Mouse (Mus musculus) CH12.LX (cell line): ENCODE measurements around the gene Arid5b. TPM values are rescaled to one million over a fixed set of nuclear protein-coding genes. Genes with fewer than 3 reads are reported as not detected.

Source experiments
- DNase-seq: peaks from one replicate; pipeline ENCODE4 v3.0.0-alpha.2; 2013; ENCODE audit errors: extremely low read depth
- H3K27ac ChIP-seq: 2 replicates; pipeline ENCODE4 v1.5.1; 2012; ENCODE audit warnings: low read depth, mild to moderate bottlenecking, control low read depth, moderate library complexity; ENCODE audit not compliant: insufficient read depth
- H3K27me3 ChIP-seq: replicated peaks from 2 replicates; pipeline ENCODE3; 2012; ENCODE audit warnings: inconsistent platforms
- H3K36me3 ChIP-seq, 2 experiments: replicated peaks in 1 of 2; 2 replicates each; pipeline versions ENCODE3 to v1.6.1; 2012; ENCODE audit warnings: inconsistent platforms in 1 of 2, low read length in 1 of 2, mild to moderate bottlenecking in 1 of 2, mixed read lengths in 1 of 2, moderate library complexity in 1 of 2; ENCODE audit not compliant: control insufficient read depth in 1 of 2, insufficient read depth in 1 of 2
- H3K4me1 ChIP-seq, 2 experiments: 2 replicates each; pipeline ENCODE4 v1.6.1; 2012; ENCODE audit warnings: inconsistent platforms in 1 of 2, moderate library complexity in 1 of 2; ENCODE audit not compliant: insufficient read depth in 2 of 2, control insufficient read depth in 1 of 2
- H3K4me2 ChIP-seq: 2 replicates; pipeline ENCODE4 v1.6.1; 2012; ENCODE audit warnings: low read depth, mild to moderate bottlenecking, control low read depth; ENCODE audit not compliant: poor library complexity, insufficient read depth, severe bottlenecking
- H3K4me3 ChIP-seq, 3 experiments: fragments of 150-350 bp in 1 of 3; sonication (generic) in 1 of 3; replicated peaks in 1 of 3; 2 replicates each; pipeline versions ENCODE3 to v1.5.1; 2011 to 2012; ENCODE audit warnings: low read depth in 2 of 3, low read length in 2 of 3, mild to moderate bottlenecking in 2 of 3, moderate library complexity in 2 of 3, control low read depth in 1 of 3, improper control_type of control experiment in 1 of 3, inconsistent platforms in 1 of 3, mixed read lengths in 1 of 3; ENCODE audit not compliant: poor library complexity in 1 of 3
- H3K79me2 ChIP-seq: replicated peaks from 2 replicates; pipeline ENCODE4 v1.6.1; 2012; ENCODE audit warnings: mild to moderate bottlenecking, moderate library complexity; ENCODE audit not compliant: control insufficient read depth, poor library complexity, insufficient read depth, severe bottlenecking; ENCODE audit errors: extremely low read depth
- H3K9ac ChIP-seq: 2 replicates; pipeline ENCODE4 v1.6.1; 2012; ENCODE audit warnings: low read depth, mild to moderate bottlenecking, control low read depth, moderate library complexity; ENCODE audit not compliant: insufficient read depth
- H3K9me3 ChIP-seq: replicated peaks from 2 replicates; pipeline ENCODE3; 2012; ENCODE audit warnings: low read length, inconsistent platforms, mixed read lengths
- BHLHE40 ChIP-seq: IDR thresholded peaks from 2 replicates; pipeline ENCODE4 v1.6.1; 2011; ENCODE audit warnings: mild to moderate bottlenecking, low read depth, low read length, improper control_type of control experiment
- CHD1 ChIP-seq: IDR thresholded peaks from 2 replicates; pipeline ENCODE4 v1.6.1; 2012; ENCODE audit warnings: low read depth, low read length, improper control_type of control experiment, inconsistent platforms
- CTCF ChIP-seq, 2 experiments: IDR thresholded peaks in 1 of 2; conservative IDR thresholded peaks in 1 of 2; 2 replicates each; pipeline ENCODE4 v1.5.1; 2011 to 2012; ENCODE audit warnings: low read depth in 2 of 2, low read length in 2 of 2, improper control_type of control experiment in 1 of 2, inconsistent platforms in 1 of 2, mild to moderate bottlenecking in 1 of 2, moderate library complexity in 1 of 2
- E2F4 ChIP-seq: IDR thresholded peaks from 2 replicates; pipeline ENCODE4 v1.6.1; 2011; ENCODE audit warnings: low read depth, low read length, improper control_type of control experiment; ENCODE audit not compliant: insufficient replicate concordance
- ELF1 ChIP-seq: IDR thresholded peaks from 2 replicates; pipeline ENCODE4 v1.6.1; 2014; ENCODE audit warnings: low read depth, mild to moderate bottlenecking, inconsistent platforms, low read length, improper control_type of control experiment
- ETS1 ChIP-seq: conservative IDR thresholded peaks from 2 replicates; pipeline ENCODE4 v1.6.1; 2012; ENCODE audit warnings: low read depth, mild to moderate bottlenecking, inconsistent platforms, low read length, improper control_type of control experiment, moderate library complexity
- GABPA ChIP-seq: IDR thresholded peaks from 2 replicates; pipeline ENCODE4 v1.6.1; 2012; ENCODE audit warnings: low read depth, low read length, improper control_type of control experiment, inconsistent platforms; ENCODE audit not compliant: insufficient replicate concordance
- JUN ChIP-seq: IDR thresholded peaks from 2 replicates; pipeline ENCODE4 v1.6.1; 2011; ENCODE audit warnings: low read depth, mild to moderate bottlenecking, low read length, improper control_type of control experiment, moderate library complexity; ENCODE audit not compliant: insufficient read depth
- MAFK ChIP-seq: IDR thresholded peaks from 2 replicates; pipeline ENCODE4 v1.6.1; 2011; ENCODE audit warnings: low read length, improper control_type of control experiment; ENCODE audit not compliant: insufficient replicate concordance
- MAX ChIP-seq: IDR thresholded peaks from 2 replicates; pipeline ENCODE4 v1.6.1; 2011; ENCODE audit warnings: low read length, improper control_type of control experiment
- MAZ ChIP-seq: IDR thresholded peaks from 2 replicates; pipeline ENCODE4 v1.6.1; 2012; ENCODE audit warnings: low read depth, mild to moderate bottlenecking, inconsistent platforms, low read length, improper control_type of control experiment, moderate library complexity
- MEF2A ChIP-seq: IDR thresholded peaks from 2 replicates; pipeline ENCODE4 v1.6.1; 2014; ENCODE audit warnings: low read depth, mild to moderate bottlenecking, inconsistent platforms, low read length, improper control_type of control experiment, borderline replicate concordance
- MXI1 ChIP-seq: IDR thresholded peaks from 2 replicates; pipeline ENCODE4 v1.6.1; 2011; ENCODE audit warnings: mild to moderate bottlenecking, low read depth, low read length, improper control_type of control experiment
- MYC ChIP-seq: IDR thresholded peaks from 2 replicates; pipeline ENCODE4 v1.6.1; 2011; ENCODE audit warnings: low read depth, mild to moderate bottlenecking, improper control_type of control experiment, low read length
- NRF1 ChIP-seq: IDR thresholded peaks from 2 replicates; pipeline ENCODE4 v1.6.1; 2014; ENCODE audit warnings: low read depth, mild to moderate bottlenecking, inconsistent platforms, low read length, improper control_type of control experiment, moderate library complexity
- PAX5 ChIP-seq: IDR thresholded peaks from 2 replicates; pipeline ENCODE4 v1.6.1; 2012; ENCODE audit warnings: low read length, inconsistent platforms, mixed read lengths
- POLR2A ChIP-seq: IDR thresholded peaks from 2 replicates; pipeline ENCODE4 v1.6.1; 2011; ENCODE audit warnings: low read depth, mild to moderate bottlenecking, improper control_type of control experiment, low read length
- RAD21 ChIP-seq: IDR thresholded peaks from 2 replicates; pipeline ENCODE4 v1.6.1; 2011; ENCODE audit warnings: low read depth, mild to moderate bottlenecking, low read length, improper control_type of control experiment, moderate library complexity
- RCOR1 ChIP-seq: conservative IDR thresholded peaks from 2 replicates; pipeline ENCODE4 v1.6.1; 2012; ENCODE audit warnings: low read depth, mild to moderate bottlenecking, inconsistent platforms, low read length, improper control_type of control experiment
- SMC3 ChIP-seq: IDR thresholded peaks from 2 replicates; pipeline ENCODE4 v1.6.1; 2011; ENCODE audit warnings: low read depth, low read length, improper control_type of control experiment
- TBP ChIP-seq: conservative IDR thresholded peaks from 2 replicates; pipeline ENCODE4 v1.6.1; 2011; ENCODE audit warnings: low read depth, low read length, improper control_type of control experiment
- USF2 ChIP-seq: conservative IDR thresholded peaks from 2 replicates; pipeline ENCODE4 v1.6.1; 2011; ENCODE audit warnings: low read depth, low read length, improper control_type of control experiment
- ZKSCAN1 ChIP-seq: IDR thresholded peaks from 2 replicates; pipeline ENCODE4 v1.6.1; 2012; ENCODE audit warnings: low read depth, inconsistent platforms, low read length, improper control_type of control experiment, borderline replicate concordance
- ZMIZ1 ChIP-seq: IDR thresholded peaks from 2 replicates; pipeline ENCODE4 v1.6.1; 2012; ENCODE audit warnings: low read depth, mild to moderate bottlenecking, inconsistent platforms, low read length, improper control_type of control experiment
- ZNF384 ChIP-seq: IDR thresholded peaks from 2 replicates; pipeline ENCODE4 v1.6.1; 2012; ENCODE audit warnings: low read depth, low read length, improper control_type of control experiment, inconsistent platforms
- dilution Hi-C: fragments of 300-500 bp; cut with MboI; formaldehyde crosslinking; loops from 2 replicates; pipeline ENCODE4 v1.14.3; 2020; ENCODE audit warnings: low sequenced_read_pairs; ENCODE audit not compliant: extremely low pct_unique_long_range_greater_than_20kb, extremely low pct_ligation_motif_present
- in situ Hi-C: fragments of 300-500 bp; cut with MboI; formaldehyde crosslinking; loops from 3 replicates; pipeline ENCODE4 v1.14.3; 2019; ENCODE audit warnings: low sequenced_read_pairs, low pct_ligation_motif_present, low pct_unique_long_range_greater_than_20kb, mixed read lengths
- polyA plus RNA-seq: library from polyadenylated mRNA; unstranded; fragments of >175 nt; gene quantifications from 2 replicates; pipeline ENCODE4 v1.2.1, GENCODE M21; 2012; ENCODE audit warnings: low read depth; ENCODE audit not compliant: insufficient read length
- total RNA-seq, 2 experiments: library from RNA; depleted of rRNA; stranded (reverse); fragments of 300-350 nt in 1 of 2; fragments of >200 nt in 1 of 2; gene quantifications; 2 replicates each; pipeline ENCODE4 v1.2.3; 2012 to 2014

Gene Arid5b
- total and polyA plus RNA-seq, 3 experiments, result 1.1 to 2.6 (median 1.8) TPM

GRCm38 (mm10) chr10:68110607-68111006 is 167.9 kb downstream of the Arid5b start:
- Histone ChIP-seq H3K79me2 (no peaks in the 10 kb centered on the region), H3K27ac (no peak overlapping the region), H3K4me3 (no peak overlapping the region), H3K4me2 (no peak overlapping the region), H3K4me1 (peaks cover 0 to 3% of the 10 kb centered on the region in 2 experiments; a peak in 1 of 4 replicates), H3K27me3 (no peaks in the 10 kb centered on the region), H3K36me3 (peaks cover 0 to 23% of the 10 kb centered on the region in 2 experiments), H3K9ac (no peak overlapping the region), H3K9me3 (no peaks in the 10 kb centered on the region)
- DNase-seq, result no peak
- in situ Hi-C loops, result no loop called here
- no peak for TF ChIP-seq JUN
- no peak for TF ChIP-seq MEF2A
- TF ChIP-seq USF2, result no peak
- no peak for TF ChIP-seq RAD21
- no peak for TF ChIP-seq ELF1
- TF ChIP-seq BHLHE40, result no peak
- TF ChIP-seq NRF1, result no peak
- TF ChIP-seq PAX5, result no peak
- TF ChIP-seq CTCF (conservative IDR thresholded peaks at IDR 0.05 in 1 of 2, IDR thresholded peaks at IDR 0.05 in 1 of 2; ENCODE audit: low read depth in 2 of 2, low read length in 2 of 2), result no peak
- TF ChIP-seq MAZ, result no peak
- TF ChIP-seq ZMIZ1, result no peak
- no peak for TF ChIP-seq MAX
- no peak for TF ChIP-seq ZKSCAN1
- dilution Hi-C loops, result no loop called here

GRCm38 (mm10) chr10:68110182-68110581 is 168.4 kb downstream of the Arid5b start:
- no peaks in the 10 kb centered on the region for H3K9me3 ChIP-seq
- dilution Hi-C loops (no loop called here), in situ Hi-C loops (no loop called here)
- H3K4me2 ChIP-seq, result no peak overlapping the region
- no peak overlapping the region for H3K27ac ChIP-seq
- H3K4me1 ChIP-seq, result peaks cover 0 to 7% of the 10 kb centered on the region in 2 experiments; a peak in 1 of 4 replicates
- H3K27me3 ChIP-seq, result no peaks in the 10 kb centered on the region
- H3K36me3 ChIP-seq, result peaks cover 0 to 23% of the 10 kb centered on the region in 2 experiments
- no peak for TF ChIP-seq E2F4
- no peak for TF ChIP-seq PAX5
- no peak for TF ChIP-seq ZNF384
- no peak for TF ChIP-seq TBP
- TF ChIP-seq ETS1, result no peak
- no peak for TF ChIP-seq MXI1
- no peak for TF ChIP-seq ZMIZ1
- no peak for TF ChIP-seq POLR2A
- TF ChIP-seq SMC3, result no peak
- TF ChIP-seq RCOR1, result no peak
- no peak for TF ChIP-seq RAD21
- no peak for TF ChIP-seq GABPA
- TF ChIP-seq MAFK, result no peak
- no peak for TF ChIP-seq CHD1
- TF ChIP-seq MYC, result no peak
- TF ChIP-seq MAZ, result no peak
- no peak for TF ChIP-seq BHLHE40
- no peak for TF ChIP-seq MEF2A
- no peak for TF ChIP-seq USF2
- H3K9ac ChIP-seq, result no peak overlapping the region
- no peak overlapping the region for H3K4me3 ChIP-seq
- DNase-seq, result no peak
- no peaks in the 10 kb centered on the region for H3K79me2 ChIP-seq
